Mouse (Mus musculus) megakaryocyte, embryonic 14.5 days (primary cell): ENCODE results near the gene Dapk3.

Source experiments
- FLI1 ChIP-seq: IDR thresholded peaks from 2 replicates; pipeline ENCODE4 v1.6.1; 2012; ENCODE audit warnings: low read length, inconsistent platforms, mixed read lengths
- GATA1 ChIP-seq: IDR thresholded peaks from 3 replicates; pipeline ENCODE4 v1.6.1; 2012; ENCODE audit warnings: mixed read lengths, low read length, inconsistent platforms, borderline replicate concordance

DNA sequence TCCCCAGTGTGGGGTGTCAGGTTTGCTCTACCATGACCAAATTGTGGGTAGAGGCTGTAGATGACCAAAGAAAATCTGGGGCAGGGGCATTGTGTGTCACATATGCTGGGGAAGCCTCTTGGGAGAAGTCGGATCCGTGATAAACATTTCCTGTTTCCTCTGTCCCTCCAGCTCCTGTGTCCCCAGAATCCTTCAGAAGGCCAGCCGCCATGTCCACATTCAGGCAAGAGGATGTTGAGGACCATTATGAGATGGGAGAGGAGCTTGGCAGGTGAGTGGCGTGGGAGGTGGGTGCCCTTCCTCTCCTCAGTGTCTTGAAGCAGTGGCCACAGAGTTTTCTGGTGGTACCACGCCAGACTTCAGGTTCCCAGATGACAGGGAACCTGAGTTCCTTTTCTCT is 1.0 kb downstream of the Dapk3 start, which contains the start of gene 4930442H23Rik:
- TF ChIP-seq GATA1 (no peak), FLI1 (no peak)
